Mouse (Mus musculus): ENCODE measurements around the gene Ppid. TPM values are rescaled to one million over a fixed set of nuclear protein-coding genes. Genes with fewer than 3 reads are reported as not detected.
"Not testable (repeated sequence)": the region's sequence is repeated elsewhere in the genome, so short reads cannot be mapped to it uniquely, and the experiment has no call there.

Gene Ppid
- polyA plus RNA-seq, 1 experiment from 2014 or later: 91.5 TPM

DNA sequence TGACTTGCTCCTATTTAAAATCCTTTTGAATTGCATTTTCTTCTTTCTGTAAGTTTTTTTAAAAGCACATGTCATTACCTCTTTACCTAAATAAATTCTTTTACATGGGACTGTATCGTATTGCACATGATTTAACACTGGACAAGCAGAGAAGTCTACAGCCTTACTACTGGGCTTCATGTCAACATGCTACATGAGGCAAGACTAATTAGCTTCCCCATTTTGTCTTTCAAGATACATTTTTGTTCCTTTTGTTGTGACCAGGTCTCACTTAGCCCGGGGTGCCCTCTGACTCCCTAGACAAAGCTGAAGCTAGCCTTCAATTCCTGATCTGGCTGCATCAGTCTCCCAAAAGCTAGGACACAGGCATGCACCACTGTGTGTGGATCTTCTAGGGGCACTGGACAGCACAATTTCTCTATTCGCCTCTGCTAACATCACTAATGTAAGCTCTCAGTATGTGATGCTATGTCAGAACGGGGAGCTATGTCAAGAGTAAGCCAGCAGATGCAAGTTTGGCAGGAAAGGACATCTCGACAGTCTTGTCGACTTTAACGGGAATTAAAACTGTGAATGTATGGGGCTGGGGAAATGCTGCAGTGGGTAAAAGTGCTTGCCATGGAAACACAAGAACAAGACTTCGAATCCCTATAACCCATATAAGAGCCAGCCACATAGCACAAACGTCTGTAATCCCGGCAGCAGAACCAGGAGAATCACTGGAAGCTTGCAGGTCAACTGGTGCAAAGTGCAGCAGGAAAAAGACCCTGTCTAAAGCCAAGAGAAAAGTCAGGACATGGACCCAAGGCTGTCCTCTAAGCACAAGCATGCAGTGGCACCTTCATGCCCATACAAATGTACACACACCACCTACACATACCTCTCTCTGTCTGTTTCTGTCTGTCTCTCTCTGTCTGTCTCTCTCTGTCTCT, 29.1 kb upstream of the Ppid start:
- Histone ChIP-seq H3K9me3 (replicated peaks) (no peaks in the 10 kb centered on the region), H3K36me3 (replicated peaks) (peaks cover 10% of the 10 kb centered on the region; the same call in 1 of the 2 replicates), H3K27me3 (no peaks in the 10 kb centered on the region), H3K4me3 (replicated peaks) (no peak overlapping the region), H3K9ac (no peak overlapping the region), H3K4me1 (replicated peaks) (peaks cover 56% of the 10 kb centered on the region), H3K27ac (replicated peaks) (no peak overlapping the region), H3K4me2 (no peak overlapping the region)
- no peak for ATAC-seq (ENCODE audit: insufficient read depth)
- 75% methylated on average over 10 of the region's 10 CpGs for WGBS (ENCODE audit: insufficient replicate concordance)

GRCm38 (mm10) chr3:79563511-79563910, 27.6 kb upstream of the Ppid start:
- Histone ChIP-seq H3K36me3 (replicated peaks) (peaks cover 4% of the 10 kb centered on the region; the same call in 1 of the 2 replicates), H3K9me3 (replicated peaks) (no peaks in the 10 kb centered on the region), H3K4me3 (replicated peaks) (no peak overlapping the region), H3K9ac (no peak overlapping the region), H3K27ac (replicated peaks) (no peak overlapping the region), H3K4me1 (replicated peaks) (peaks cover 60% of the 10 kb centered on the region), H3K4me2 (no peak overlapping the region), H3K27me3 (no peaks in the 10 kb centered on the region)
- no peak for ATAC-seq (ENCODE audit: insufficient read depth)
- WGBS (ENCODE audit: insufficient replicate concordance): 81% methylated on average over 2 of the region's 2 CpGs

DNA sequence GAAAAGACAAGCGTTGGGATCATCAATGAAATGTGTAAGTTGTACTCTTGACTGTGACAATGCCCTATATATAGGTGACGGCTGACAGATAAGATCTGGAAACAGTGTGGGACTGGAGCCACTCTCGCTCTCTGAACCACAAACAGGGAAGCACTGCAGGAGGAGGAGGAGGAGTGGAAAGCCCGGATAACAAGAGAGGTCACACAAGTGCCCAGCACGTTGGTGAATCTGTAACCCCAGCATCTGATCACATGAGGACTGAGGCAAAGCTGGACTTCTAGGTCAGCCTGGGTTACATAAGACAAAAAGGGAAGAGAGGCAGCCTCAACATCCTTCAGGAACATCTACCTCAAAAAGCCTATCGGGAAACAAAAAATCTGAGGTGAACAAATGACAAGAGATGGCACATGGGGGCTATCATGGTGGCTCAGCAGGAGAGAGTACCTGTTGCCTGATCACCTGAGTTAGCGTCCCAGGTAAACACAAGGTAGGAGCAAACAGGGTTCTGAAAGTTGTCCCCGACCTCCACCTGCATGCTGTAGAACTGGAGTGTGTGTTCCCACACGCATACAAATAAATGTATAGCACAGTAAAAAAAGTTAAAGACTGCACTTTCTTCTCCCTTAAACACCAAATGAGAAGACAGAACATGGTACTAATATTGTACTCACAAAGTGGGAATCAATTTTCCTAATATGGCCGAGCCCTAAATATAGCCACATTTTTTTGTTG, 26.1 kb upstream of the Ppid start:
- peaks cover 65% of the 10 kb centered on the region for H3K4me1 ChIP-seq (replicated peaks)
- ATAC-seq (ENCODE audit: insufficient read depth): no peak
- H3K27me3 ChIP-seq: no peaks in the 10 kb centered on the region
- WGBS (ENCODE audit: insufficient replicate concordance): 49% methylated on average over 10 of the region's 10 CpGs
- 0 out of 2 replicates have a peak overlapping the region, but pooled peaks have one; percentile 26 for H3K27ac ChIP-seq (replicated peaks)
- H3K4me3 ChIP-seq (replicated peaks): peak overlapping the region; percentile 81
- no peaks in the 10 kb centered on the region for H3K9me3 ChIP-seq (replicated peaks)
- peak overlapping the region; percentile 86 for H3K4me2 ChIP-seq
- 0 out of 2 replicates have a peak overlapping the region, but pooled peaks have one; percentile 1 for H3K9ac ChIP-seq
- no peaks in the 10 kb centered on the region; the same call in 1 of the 2 replicates for H3K36me3 ChIP-seq (replicated peaks)

DNA sequence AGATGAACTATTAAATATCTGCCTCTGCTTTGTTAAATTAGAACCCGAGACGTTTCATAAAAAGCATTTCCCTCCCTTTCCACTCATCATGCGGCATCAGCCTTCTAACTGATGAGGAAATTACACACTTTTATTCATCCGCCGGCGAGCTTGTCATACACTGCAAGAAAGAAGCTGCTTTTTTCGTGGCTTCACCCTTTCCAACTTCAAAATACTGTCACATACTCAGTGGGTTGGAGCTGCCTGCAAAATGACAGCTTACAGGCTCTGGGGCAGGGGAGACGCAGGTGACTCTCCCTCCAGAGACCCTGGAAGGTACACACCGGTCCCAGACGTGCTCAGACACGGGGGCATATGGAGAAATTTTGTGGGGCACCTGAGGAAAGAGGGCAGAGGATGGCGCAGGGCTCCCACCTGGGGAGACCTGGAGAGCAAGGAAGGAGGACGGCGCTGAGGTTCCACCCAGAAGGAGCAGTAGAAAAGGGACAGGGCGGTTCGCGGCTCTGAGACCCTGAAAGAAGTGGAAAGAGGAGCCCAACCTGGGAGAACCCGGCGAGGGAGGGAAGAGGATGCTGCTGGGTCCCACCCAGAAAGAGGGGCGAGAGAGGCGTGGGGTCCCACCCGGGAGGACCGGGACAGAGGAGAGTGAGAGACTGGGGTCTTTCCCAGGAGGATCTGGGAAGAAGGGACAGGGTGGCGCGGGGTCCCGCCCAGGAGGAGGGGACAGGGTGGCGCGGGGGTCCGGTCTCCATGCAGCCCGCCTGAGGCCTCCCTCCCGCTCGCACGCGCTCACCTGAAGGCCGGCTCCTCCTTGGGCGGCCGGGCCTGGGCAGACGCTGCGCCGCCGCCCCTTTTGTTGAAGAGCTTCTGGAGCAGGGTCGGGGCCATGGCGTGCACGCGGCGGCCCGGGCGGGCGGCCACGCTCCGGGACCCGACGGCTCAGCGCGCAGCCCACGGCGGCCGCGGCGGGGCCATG, 24.1 kb upstream of the Ppid start:
- peaks cover 61% of the 10 kb centered on the region for H3K4me1 ChIP-seq (replicated peaks)
- H3K4me3 ChIP-seq (replicated peaks): peak overlapping the region; percentile 81
- H3K4me2 ChIP-seq: peak overlapping the region; percentile 86
- H3K27ac ChIP-seq (replicated peaks): peak overlapping the region; percentile 97
- peak; percentile 43 for ATAC-seq (ENCODE audit: insufficient read depth)
- no peaks in the 10 kb centered on the region; the same call in 1 of the 2 replicates for H3K36me3 ChIP-seq (replicated peaks)
- whole genome bisulfite sequencing (ENCODE audit: insufficient replicate concordance): 3% methylated on average over 60 of the region's 60 CpGs
- no peaks in the 10 kb centered on the region for H3K27me3 ChIP-seq
- H3K9ac ChIP-seq: peak overlapping the region; percentile 94
- H3K9me3 ChIP-seq (replicated peaks): no peaks in the 10 kb centered on the region

DNA sequence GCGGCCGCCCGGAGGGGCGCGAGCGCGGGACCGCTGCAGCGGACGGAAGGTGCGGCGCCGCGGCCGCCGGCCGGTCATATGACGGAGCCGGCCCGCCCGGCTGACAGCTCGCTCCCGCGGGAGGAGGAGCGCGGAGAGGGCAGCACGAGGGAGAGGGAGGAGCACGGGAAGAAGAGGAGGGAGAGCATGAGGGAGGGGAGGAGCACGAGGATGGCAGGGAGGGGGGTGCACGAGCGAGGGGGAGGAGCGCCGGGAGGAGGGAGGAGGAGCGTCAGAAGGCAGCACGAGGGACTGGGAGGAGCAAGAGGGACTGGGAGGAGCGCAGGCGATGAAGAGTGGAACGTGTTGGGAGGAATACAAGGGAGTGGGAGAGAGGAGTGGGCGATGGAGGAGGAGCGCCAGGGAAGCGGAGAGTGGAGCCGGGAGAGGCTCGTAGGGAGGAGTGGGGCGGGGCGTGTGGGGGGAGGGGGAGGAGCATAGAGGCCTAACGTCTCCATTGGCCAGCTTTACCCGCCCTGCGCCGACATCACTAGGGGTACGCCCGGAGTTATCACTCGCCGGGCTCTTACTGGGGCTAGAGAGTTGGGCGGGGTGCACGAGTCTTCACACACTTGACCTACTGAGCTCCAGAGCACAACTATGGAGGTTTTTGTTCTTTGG, 23.3 kb upstream of the Ppid start, which contains the start of gene Fnip2:
Gene Fnip2 (minus strand): TSS at position 94 of the 660 bp plus-strand sequence.
- peaks cover 61% of the 10 kb centered on the region for H3K4me1 ChIP-seq (replicated peaks)
- peak; percentile 93 for ATAC-seq (ENCODE audit: insufficient read depth)
- WGBS (ENCODE audit: insufficient replicate concordance): under 1% methylated on average over 53 of the region's 55 CpGs

DNA sequence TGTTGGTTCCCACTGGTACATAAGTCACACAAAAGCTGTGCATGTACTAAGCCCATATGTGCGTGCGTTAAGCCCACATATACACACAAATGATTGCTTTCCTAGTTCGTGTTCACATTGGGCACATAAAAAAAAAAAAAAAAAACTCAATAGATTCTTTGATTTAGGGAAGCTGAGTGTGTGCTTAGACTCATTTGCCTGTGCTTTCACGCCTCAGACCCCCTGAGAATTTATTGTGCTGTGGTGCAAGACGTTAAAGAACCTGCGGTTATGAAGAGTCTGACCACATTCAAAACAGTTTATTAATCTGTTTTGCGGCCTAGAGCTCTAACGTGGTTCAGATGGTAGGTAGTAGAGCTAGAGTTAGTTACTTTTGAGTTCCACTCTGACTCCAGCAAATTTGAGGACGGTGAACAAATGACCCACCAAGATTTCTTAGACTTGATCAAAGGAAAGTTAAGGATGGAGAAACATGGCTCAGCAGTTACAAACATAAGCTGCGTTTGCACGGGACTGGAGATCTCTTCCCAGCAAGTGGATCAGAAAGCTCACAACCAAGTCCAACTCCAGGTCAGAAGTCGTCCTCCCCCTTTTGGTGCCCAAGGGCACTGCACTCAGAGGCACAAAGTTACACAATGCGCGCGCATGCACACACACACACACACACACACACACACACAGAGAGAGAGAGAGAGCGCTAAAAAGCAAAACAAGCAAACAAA, 22.4 kb upstream of the Ppid start:
- peaks cover 60% of the 10 kb centered on the region for H3K4me1 ChIP-seq (replicated peaks)
- H3K27ac ChIP-seq (replicated peaks): peak overlapping the region; percentile 97
- H3K27me3 ChIP-seq: no peaks in the 10 kb centered on the region
- H3K4me2 ChIP-seq: peak overlapping the region; percentile 86
- H3K9ac ChIP-seq: peak overlapping the region; percentile 58; the same call in 1 of the 2 replicates
- peak overlapping the region; percentile 81 for H3K4me3 ChIP-seq (replicated peaks)
- WGBS (ENCODE audit: insufficient replicate concordance): 83% methylated on average over 16 of the region's 16 CpGs
- ATAC-seq (ENCODE audit: insufficient read depth): no peak
- H3K36me3 ChIP-seq (replicated peaks): no peaks in the 10 kb centered on the region
- H3K9me3 ChIP-seq (replicated peaks): no peaks in the 10 kb centered on the region

More for the DNA sequence above, 23.3 kb upstream of the Ppid start, which contains the start of gene Fnip2:
- peak within 1 kb of the TSS; percentile 94 for H3K9ac ChIP-seq
- H3K36me3 ChIP-seq (replicated peaks): no peaks in the 10 kb centered on the region; the same call in 1 of the 2 replicates
- H3K4me2 ChIP-seq: peak within 1 kb of the TSS; percentile 86
- H3K9me3 ChIP-seq (replicated peaks): no peaks in the 10 kb centered on the region
- H3K27ac ChIP-seq (replicated peaks): peak within 1 kb of the TSS; percentile 97
- no peaks in the 10 kb centered on the region for H3K27me3 ChIP-seq
- peak within 1 kb of the TSS; percentile 81 for H3K4me3 ChIP-seq (replicated peaks)

DNA sequence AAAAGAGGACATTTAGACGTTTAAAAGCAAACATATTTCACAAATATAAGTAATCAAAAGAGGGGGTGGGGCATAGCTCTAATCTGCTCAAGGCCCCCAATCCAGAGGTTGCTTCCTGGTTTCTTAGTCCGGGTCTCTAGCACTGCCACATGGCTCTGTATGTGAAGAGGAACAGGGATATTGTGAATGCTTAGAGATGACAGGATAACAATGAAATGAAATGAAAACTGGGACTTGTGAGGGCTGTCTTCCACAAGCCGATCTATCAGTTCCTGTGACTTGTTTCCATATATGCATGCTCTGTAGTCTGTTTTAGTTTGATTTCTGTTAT, 21.8 kb upstream of the Ppid start:
- Histone ChIP-seq H3K36me3 (replicated peaks) (no peaks in the 10 kb centered on the region), H3K4me2 (no peak overlapping the region), H3K27ac (replicated peaks) (peak overlapping the region; percentile 20; the same call in 1 of the 2 replicates), H3K27me3 (no peaks in the 10 kb centered on the region), H3K9me3 (replicated peaks) (no peaks in the 10 kb centered on the region), H3K9ac (no peak overlapping the region), H3K4me1 (replicated peaks) (peaks cover 61% of the 10 kb centered on the region), H3K4me3 (replicated peaks) (no peak overlapping the region)
- no peak for ATAC-seq (ENCODE audit: insufficient read depth)
- 70% methylated on average over 3 of the region's 3 CpGs for WGBS (ENCODE audit: insufficient replicate concordance)

DNA sequence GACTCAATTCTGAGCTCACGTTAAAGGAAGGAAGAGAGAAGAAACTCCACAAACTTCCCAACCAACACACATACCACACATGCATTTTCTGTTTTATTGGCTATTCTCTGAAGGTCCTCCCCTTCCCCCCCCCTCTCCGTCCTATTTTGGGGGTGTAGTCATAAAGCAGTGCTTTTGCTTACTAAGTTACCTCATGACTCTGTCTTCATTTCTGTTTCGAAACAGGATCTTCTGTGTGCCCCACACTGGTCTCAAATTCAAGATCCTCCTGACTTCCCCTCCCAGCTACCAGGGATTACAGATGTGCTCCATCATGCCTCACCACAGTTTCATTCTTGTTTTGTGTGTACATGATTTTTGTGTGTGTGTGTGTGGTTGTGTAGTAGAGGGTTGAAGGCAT, 18.7 kb upstream of the Ppid start:
- WGBS (ENCODE audit: insufficient replicate concordance): 49% methylated on average over 3 of the region's 3 CpGs
- peaks cover 66% of the 10 kb centered on the region for H3K4me1 ChIP-seq (replicated peaks)

DNA sequence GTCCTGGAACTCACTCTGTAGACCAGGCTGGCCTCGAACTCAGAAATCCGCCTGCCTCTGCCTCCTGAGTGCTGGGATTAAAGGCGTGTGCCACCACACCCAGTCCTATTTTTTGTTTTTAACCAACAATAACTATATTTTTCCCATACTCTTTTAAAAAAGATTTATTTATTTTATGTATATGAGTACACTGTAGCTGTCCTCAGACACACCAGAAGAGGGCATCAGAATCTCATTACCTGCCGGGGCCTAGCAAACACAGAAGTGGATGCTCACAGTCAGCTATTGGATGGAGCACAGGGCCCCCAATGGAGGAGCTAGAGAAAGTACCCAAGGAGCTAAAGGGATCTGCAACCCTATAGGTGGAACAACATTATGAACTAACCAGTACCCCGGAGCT, 17.8 kb upstream of the Ppid start:
- H3K4me3 ChIP-seq (replicated peaks); H3K36me3 ChIP-seq (replicated peaks); H3K4me2 ChIP-seq; ATAC-seq (ENCODE audit: insufficient read depth); H3K9ac ChIP-seq; H3K9me3 ChIP-seq (replicated peaks); H3K27me3 ChIP-seq: not testable (repeated sequence)
- peaks cover 71% of the 10 kb centered on the region for H3K4me1 ChIP-seq (replicated peaks)
- H3K27ac ChIP-seq (replicated peaks): peak overlapping the region; percentile 54; the same call in 1 of the 2 replicates
- 71% methylated on average over 5 of the region's 5 CpGs for whole genome bisulfite sequencing (ENCODE audit: insufficient replicate concordance)

More for the DNA sequence above, 18.7 kb upstream of the Ppid start:
- Histone ChIP-seq H3K4me2 (no peak overlapping the region), H3K27ac (replicated peaks) (peak overlapping the region; percentile 54), H3K9me3 (replicated peaks) (no peaks in the 10 kb centered on the region), H3K36me3 (replicated peaks) (no peaks in the 10 kb centered on the region), H3K9ac (no peak overlapping the region), H3K27me3 (no peaks in the 10 kb centered on the region), H3K4me3 (replicated peaks) (no peak overlapping the region)
- no peak for ATAC-seq (ENCODE audit: insufficient read depth)
